Mouse (Mus musculus) left cerebral cortex, adult 18-20 months (tissue): Measurements from ENCODE around the gene Dpep1. TPM values are rescaled to one million over a fixed set of nuclear protein-coding genes. Genes with fewer than 3 reads are reported as not detected.
"Not testable (repeated sequence)": the region's sequence is repeated elsewhere in the genome, so short reads cannot be mapped to it uniquely, and the experiment has no call there.

Experiments
- DNase-seq, 2 experiments: peaks; one replicate each; pipeline ENCODE4 v3.0.0; 2021 to 2022; ENCODE audit warnings: low spot score in 2 of 2, mixed read lengths in 1 of 2
- long read RNA-seq, 2 experiments: library from polyadenylated mRNA; stranded (forward); transcript quantifications; one replicate each; pipeline ENCODE4 v2.0.0; 2021
- total RNA-seq, 2 experiments: library from RNA; stranded (reverse); gene quantifications; 2 replicates each; pipeline ENCODE4 v1.2.3; 2021

Gene Dpep1
- total RNA-seq, result not detected
- long read RNA-seq, experiment 1, result 0 reads
- long read RNA-seq, experiment 2, result 0 reads

- DNase-seq, result no peak
Measured at GRCm38 (mm10) chr8:123185566-123186409, at the start of gene Dpep1. Gene Dpep1 (plus strand): TSS chr8:123186242.

GRCm38 (mm10) chr8:123136287-123136686 lies 49.8 kb upstream of the Dpep1 start:
- DNase-seq, result no peak

GRCm38 (mm10) chr8:123137645-123138077 lies 48.4 kb upstream of the Dpep1 start:
- DNase-seq, result peak; percentile 52 to 69

GRCm38 (mm10) chr8:123138741-123139140 lies 47.3 kb upstream of the Dpep1 start:
- no peak for DNase-seq

- peak; percentile 65 to 77 for DNase-seq
Measured at GRCm38 (mm10) chr8:123141741-123142462, 44.1 kb upstream of the Dpep1 start.

- no peak for DNase-seq
Measured at GRCm38 (mm10) chr8:123145279-123145678, 40.8 kb upstream of the Dpep1 start.

- no peak for DNase-seq
Measured at GRCm38 (mm10) chr8:123146390-123146789, 39.7 kb upstream of the Dpep1 start.

- DNase-seq, result peak; percentile 27 to 54
Measured at GRCm38 (mm10) chr8:123150737-123151171, 35.3 kb upstream of the Dpep1 start.

GRCm38 (mm10) chr8:123155177-123155576 lies 30.9 kb upstream of the Dpep1 start:
- DNase-seq, result no peak

GRCm38 (mm10) chr8:123156070-123156773 lies 29.8 kb upstream of the Dpep1 start:
- DNase-seq, result no peak

GRCm38 (mm10) chr8:123157888-123158465 lies 28.1 kb upstream of the Dpep1 start, which contains the start of gene Sult5a1:
Gene Sult5a1 (minus strand): TSS chr8:123158315.
- DNase-seq, result no peak

- no peak for DNase-seq
Measured at GRCm38 (mm10) chr8:123181391-123181790, 4.7 kb upstream of the Dpep1 start.

GRCm38 (mm10) chr8:123188006-123188405 lies 2.0 kb downstream of the Dpep1 start:
- no peak for DNase-seq

- DNase-seq, result no peak
Measured at GRCm38 (mm10) chr8:123188841-123189240, 2.8 kb downstream of the Dpep1 start.

- DNase-seq, result peak; percentile 79 to 81
Measured at GRCm38 (mm10) chr8:123190678-123191077, 4.6 kb downstream of the Dpep1 start.

GRCm38 (mm10) chr8:123191908-123192307 lies 5.9 kb downstream of the Dpep1 start:
- no peak for DNase-seq

GRCm38 (mm10) chr8:123193771-123194170 lies 7.7 kb downstream of the Dpep1 start:
- DNase-seq, result no peak

- not testable (repeated sequence) for DNase-seq
Measured at GRCm38 (mm10) chr8:123197016-123197415, 11.0 kb downstream of the Dpep1 start.

GRCm38 (mm10) chr8:123199864-123200263 lies 13.8 kb downstream of the Dpep1 start:
- no peak for DNase-seq

- DNase-seq, result peak; percentile 66 to 83
Measured at GRCm38 (mm10) chr8:123202288-123202687, 16.2 kb downstream of the Dpep1 start.

GRCm38 (mm10) chr8:123203571-123203970 lies 17.5 kb downstream of the Dpep1 start:
- DNase-seq, result no peak
